Mouse (Mus musculus): ENCODE data around the gene Tpsg1.

GRCm38 (mm10) chr17:25417990-25418389 is 48.9 kb downstream of the Tpsg1 start:
- TF ChIP-seq CTCF (IDR thresholded peaks at IDR 0.05; ENCODE audit: low read depth, low read length) (no peak), POLR2A (IDR thresholded peaks at IDR 0.05; ENCODE audit: borderline replicate concordance, low read depth, low read length) (no peak)
